In the genomic region with DNA sequence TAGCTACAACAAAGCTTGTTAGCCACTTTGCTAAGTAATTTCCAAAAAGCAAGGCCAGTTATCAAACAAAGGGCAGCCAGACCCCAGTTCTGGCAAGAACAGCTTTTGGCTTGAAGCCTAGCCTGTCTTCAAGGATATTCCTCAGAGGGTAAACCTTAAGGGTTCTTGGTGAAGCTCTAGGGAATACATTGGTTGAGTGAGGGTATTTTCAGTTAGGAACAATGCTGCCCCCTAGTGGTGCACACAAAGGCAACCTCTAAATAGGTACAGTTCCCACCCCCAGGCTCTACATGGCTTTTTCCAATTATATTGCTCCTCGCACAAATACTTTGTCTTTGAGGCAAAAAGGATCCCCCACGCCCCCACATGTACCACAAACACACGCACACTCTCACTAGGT, we compare ENCODE assay signal across 9 mouse cellular contexts. TPM values are rescaled to one million over a fixed set of nuclear protein-coding genes. Genes with fewer than 3 reads are reported as not detected.
DNase-seq lines count a peak whose midpoint lies in the region; ATAC-seq and TF ChIP-seq lines count a peak whose summit lies in the region.
"Had no signal": no experiment of that assay in that cellular context is flagged by ENCODE, and none has a peak within 500 bp of the region (broad histone marks: within the 10 kb centered on the region; RNA-seq: fewer than 3 reads in every experiment).

No protein-coding gene starts in this region.

- peak; percentile 87 for TF ChIP-seq RAD21 in CH12.LX (IDR thresholded peaks at IDR 0.05; ENCODE audit: low read depth, low read length)

- TF ChIP-seq CTCF in CH12.LX (conservative IDR thresholded peaks at IDR 0.05 in 1 of 2, IDR thresholded peaks at IDR 0.05 in 1 of 2; ENCODE audit: low read depth in 2 of 2, low read length in 2 of 2), result peak; percentile 80 to 93
- peak; percentile 87 for TF ChIP-seq CTCF in lung, postnatal 0 days (IDR thresholded peaks at IDR 0.05)

- dilution Hi-C loops in CH12.LX (cut with MboI; ENCODE audit: extremely low pct_ligation_motif_present, extremely low pct_unique_long_range_greater_than_20kb, low sequenced_read_pairs), result no loop called here

- TF ChIP-seq EP300 in CH12.LX (IDR thresholded peaks at IDR 0.05; ENCODE audit: low read length), result no peak
- no peak for TF ChIP-seq EP300 in lung, postnatal 0 days (IDR thresholded peaks at IDR 0.05)

- WGBS in heart, embryonic 10.5 days, result 32% methylated on average over 3 of the region's 3 CpGs
- 16% methylated on average over 3 of the region's 3 CpGs for WGBS in forebrain, embryonic 14.5 days
- 37% methylated on average over 3 of the region's 3 CpGs for WGBS in lung, postnatal 0 days

- no peak overlapping the region; the same call in 1 of the 2 replicates for H3K4me2 ChIP-seq in CH12.LX (ENCODE audit: insufficient read depth, low read depth, poor library complexity, severe bottlenecking)
- H3K4me2 ChIP-seq in forebrain, embryonic 14.5 days (ENCODE audit: low read length), result no peak overlapping the region
- no peak overlapping the region for H3K4me2 ChIP-seq in lung, postnatal 0 days (replicated peaks; ENCODE audit: low read depth, low read length)

- ATAC-seq in forebrain, embryonic 14.5 days, result peak; percentile 66; the same call in 1 of the 2 replicates
- ATAC-seq in lung, postnatal 0 days, result 0 out of 2 replicates have a peak, but pooled peaks have one; percentile 37

- peaks cover 46% of the 10 kb centered on the region for H3K27me3 ChIP-seq in heart, embryonic 10.5 days (ENCODE audit: insufficient read depth, poor library complexity, severe bottlenecking)
- no peaks in the 10 kb centered on the region for H3K27me3 ChIP-seq in CH12.LX (replicated peaks)
- no peaks in the 10 kb centered on the region for H3K27me3 ChIP-seq in forebrain, embryonic 14.5 days (replicated peaks; ENCODE audit: control insufficient read depth, insufficient read depth, low read length)
- H3K27me3 ChIP-seq in lung, postnatal 0 days (replicated peaks; ENCODE audit: insufficient read depth, low read length), result no peaks in the 10 kb centered on the region

- no peaks in the 10 kb centered on the region for H3K9me3 ChIP-seq in heart, embryonic 10.5 days
- no peaks in the 10 kb centered on the region for H3K9me3 ChIP-seq in CH12.LX (replicated peaks; ENCODE audit: low read length)
- no peaks in the 10 kb centered on the region for H3K9me3 ChIP-seq in forebrain, embryonic 14.5 days (replicated peaks; ENCODE audit: control insufficient read depth, low read length)
- no peaks in the 10 kb centered on the region for H3K9me3 ChIP-seq in lung, postnatal 0 days (ENCODE audit: low read length)

- no peak overlapping the region for H3K4me3 ChIP-seq in heart, embryonic 10.5 days
- no peak overlapping the region for H3K4me3 ChIP-seq in CH12.LX (replicated peaks in 1 of 3; ENCODE audit: low read depth in 2 of 3, low read length in 2 of 3, poor library complexity in 1 of 3)
- H3K4me3 ChIP-seq in forebrain, embryonic 14.5 days (ENCODE audit: low read depth, low read length), result no peak overlapping the region
- no peak overlapping the region for H3K4me3 ChIP-seq in lung, postnatal 0 days (ENCODE audit: low read depth, low read length)

- peaks cover 23% of the 10 kb centered on the region for H3K79me2 ChIP-seq in CH12.LX (replicated peaks; ENCODE audit: control insufficient read depth, extremely low read depth, insufficient read depth, poor library complexity, severe bottlenecking)

- in situ Hi-C loops in CH12.LX (cut with MboI; ENCODE audit: low pct_ligation_motif_present, low pct_unique_long_range_greater_than_20kb, low sequenced_read_pairs), result loop anchor here (5.0 to 10.0 kb wide), 2 partner anchors 82 to 140 kb away; partner anchors contain the start of gene Mtg1

- H3K27ac ChIP-seq in heart, embryonic 10.5 days, result no peak overlapping the region
- peak overlapping the region; percentile 71; the same call in 1 of the 2 replicates for H3K27ac ChIP-seq in CH12.LX (ENCODE audit: insufficient read depth, low read depth)
- H3K27ac ChIP-seq in forebrain, embryonic 14.5 days (ENCODE audit: low read depth, low read length), result no peak overlapping the region
- no peak overlapping the region for H3K27ac ChIP-seq in lung, postnatal 0 days (ENCODE audit: low read length)
- H3K27ac ChIP-seq: macrophage had no signal

- H3K36me3 ChIP-seq in heart, embryonic 10.5 days, result peaks cover 46% of the 10 kb centered on the region
- peaks cover 45 to 60% of the 10 kb centered on the region in 2 experiments for H3K36me3 ChIP-seq in CH12.LX (replicated peaks in 1 of 2; ENCODE audit: control insufficient read depth in 1 of 2, insufficient read depth in 1 of 2, low read length in 1 of 2)
- H3K36me3 ChIP-seq in forebrain, embryonic 14.5 days (ENCODE audit: control insufficient read depth, insufficient read depth, low read length), result peaks cover 49% of the 10 kb centered on the region
- H3K36me3 ChIP-seq in lung, postnatal 0 days (ENCODE audit: insufficient read depth, low read length), result peaks cover 22% of the 10 kb centered on the region; the same call in 1 of the 2 replicates

- peak; percentile 44 to 76 for DNase-seq in heart, adult 18-20 months
- DNase-seq in heart, embryonic 10.5 days (ENCODE audit: low spot score), result no peak
- peak; percentile 90 for DNase-seq in CH12.LX (ENCODE audit: extremely low read depth)
- DNase-seq in c-Kit-negative CD71-positive TER-119-positive erythroid progenitor cells, embryonic 14.5 days (ENCODE audit: low read depth, low spot score), result peak; percentile 37
- DNase-seq in forebrain, embryonic 14.5 days (ENCODE audit: low spot score), result peak; percentile 82
- peak; percentile 63 to 74 for DNase-seq in kidney, postnatal 4 days
- DNase-seq in lung, postnatal 0 days (ENCODE audit: low spot score), result peak; percentile 79
- DNase-seq in right cerebral cortex, postnatal 4 days, result peak; percentile 72

- no peaks in the 10 kb centered on the region for H3K4me1 ChIP-seq in heart, embryonic 10.5 days
- H3K4me1 ChIP-seq in CH12.LX (ENCODE audit: control insufficient read depth in 1 of 2, insufficient read depth in 2 of 2), result peaks cover 25 to 49% of the 10 kb centered on the region in 2 experiments
- H3K4me1 ChIP-seq in forebrain, embryonic 14.5 days (ENCODE audit: control insufficient read depth, insufficient read depth, low read length), result no peaks in the 10 kb centered on the region
- no peaks in the 10 kb centered on the region for H3K4me1 ChIP-seq in lung, postnatal 0 days (ENCODE audit: insufficient read depth, low read depth, low read length)

- no peak for TF ChIP-seq POLR2A in CH12.LX (IDR thresholded peaks at IDR 0.05; ENCODE audit: low read depth, low read length)

- H3K9ac ChIP-seq in CH12.LX (ENCODE audit: insufficient read depth, low read depth), result no peak overlapping the region
- H3K9ac ChIP-seq in forebrain, embryonic 14.5 days (ENCODE audit: low read length), result no peak overlapping the region
- H3K9ac ChIP-seq in lung, postnatal 0 days (replicated peaks; ENCODE audit: low read depth), result no peak overlapping the region

TF ChIP-seq in CH12.LX, 34 proteins besides CTCF, POLR2A, EP300 and RAD21 (continues in another document):
- no peak for TF ChIP-seq ZMIZ1 (IDR thresholded peaks at IDR 0.05; ENCODE audit: low read depth, low read length)
- no peak for TF ChIP-seq JUN (IDR thresholded peaks at IDR 0.05; ENCODE audit: insufficient read depth, low read depth, low read length)
- 0 out of 2 replicates have a peak, but pooled peaks have one; percentile 17 for TF ChIP-seq NELFE (IDR thresholded peaks at IDR 0.05; ENCODE audit: low read depth, low read length)

RNA-seq across cellular contexts. Expression of gene Adam8, which starts 2.3 kb away (rescaled TPM):
- total RNA-seq in heart, adult 18-20 months (2021), result 1 to 10 TPM in 1 of 2 experiments, under 1 TPM in 1; 0.37 to 2.1 TPM
- polyA plus RNA-seq in heart, embryonic 10.5 days (2016; fragmentation: Nextera tagmentation; extraction: Ambion mirVana), result 0.57 and 1.3 TPM in 2 replicates
- total RNA-seq in CH12.LX (2012; rRNA removed) (61.4 and 63.7 TPM in 2 replicates), CH12.LX (2014; rRNA removed) (46.5 and 51.0 TPM in 2 replicates)
- polyA plus RNA-seq in CH12.LX (2012; ENCODE audit: insufficient read length, low read depth), result 43.7 and 46.3 TPM in 2 replicates
- polyA plus RNA-seq in forebrain, embryonic 14.5 days (2014; fragmentation: Nextera tagmentation; extraction: Ambion mirVana), result 1.3 and 2.1 TPM in 2 replicates
- polyA plus RNA-seq in lung, postnatal 0 days (2015; fragmentation: Nextera tagmentation; extraction: Ambion mirVana), result 5.8 and 7.0 TPM in 2 replicates

RNA-seq across cellular contexts. Expression of gene 6430531B16Rik, which starts 16.1 kb away (rescaled TPM):
- not detected for total RNA-seq in heart, adult 18-20 months (2021)
- polyA plus RNA-seq in heart, embryonic 10.5 days (2016; fragmentation: Nextera tagmentation; extraction: Ambion mirVana), result 0.33 TPM in 1 of 2 replicates, not detected in the other
- 0.13 and 0.38 TPM in 2 replicates for total RNA-seq in CH12.LX (2012; rRNA removed)
- not detected in 2 replicates for total RNA-seq in CH12.LX (2014; rRNA removed)
- polyA plus RNA-seq in CH12.LX (2012; ENCODE audit: insufficient read length, low read depth), result 0.21 and 0.33 TPM in 2 replicates
- 0.51 and 0.86 TPM in 2 replicates for polyA plus RNA-seq in forebrain, embryonic 14.5 days (2014; fragmentation: Nextera tagmentation; extraction: Ambion mirVana)
- polyA plus RNA-seq in lung, postnatal 0 days (2015; fragmentation: Nextera tagmentation; extraction: Ambion mirVana), result 5.6 and 7.3 TPM in 2 replicates
- polyA plus RNA-seq: macrophage had no signal

RNA-seq across cellular contexts. Expression of gene Zfp511, which starts 41.5 kb away (rescaled TPM):
- 1 to 10 TPM; 7.5 to 8.4 TPM for total RNA-seq in heart, adult 18-20 months (2021)
- 36.8 and 36.9 TPM in 2 replicates for polyA plus RNA-seq in heart, embryonic 10.5 days (2016; fragmentation: Nextera tagmentation; extraction: Ambion mirVana)
- total RNA-seq in CH12.LX (2012; rRNA removed), result 44.4 and 44.6 TPM in 2 replicates
- 41.4 and 43.8 TPM in 2 replicates for total RNA-seq in CH12.LX (2014; rRNA removed)
- polyA plus RNA-seq in CH12.LX (2012; ENCODE audit: insufficient read length, low read depth), result 50.1 and 52.2 TPM in 2 replicates
- polyA plus RNA-seq in forebrain, embryonic 14.5 days (2014; fragmentation: Nextera tagmentation; extraction: Ambion mirVana), result 52.5 and 53.6 TPM in 2 replicates
- 21.5 and 23.0 TPM in 2 replicates for polyA plus RNA-seq in lung, postnatal 0 days (2015; fragmentation: Nextera tagmentation; extraction: Ambion mirVana)

RNA-seq across cellular contexts. Expression of gene Tubgcp2, which starts 41.8 kb away (rescaled TPM):
- 10 to 100 TPM; 31.9 to 35.4 TPM for total RNA-seq in heart, adult 18-20 months (2021)
- 50.8 and 55.4 TPM in 2 replicates for polyA plus RNA-seq in heart, embryonic 10.5 days (2016; fragmentation: Nextera tagmentation; extraction: Ambion mirVana)
- 40.1 and 42.5 TPM in 2 replicates for total RNA-seq in CH12.LX (2012; rRNA removed)
- 50.4 and 50.6 TPM in 2 replicates for total RNA-seq in CH12.LX (2014; rRNA removed)
- polyA plus RNA-seq in CH12.LX (2012; ENCODE audit: insufficient read length, low read depth), result 39.5 and 46.7 TPM in 2 replicates
- polyA plus RNA-seq in forebrain, embryonic 14.5 days (2014; fragmentation: Nextera tagmentation; extraction: Ambion mirVana), result 64.3 and 67.7 TPM in 2 replicates
- polyA plus RNA-seq in lung, postnatal 0 days (2015; fragmentation: Nextera tagmentation; extraction: Ambion mirVana), result 20.8 and 22.4 TPM in 2 replicates

RNA-seq across cellular contexts. Expression of gene Utf1, which starts 51.1 kb away (rescaled TPM):
- total RNA-seq in heart, adult 18-20 months (2021), result not detected
- polyA plus RNA-seq in heart, embryonic 10.5 days (2016; fragmentation: Nextera tagmentation; extraction: Ambion mirVana), result 0.14 TPM in 1 of 2 replicates, not detected in the other
- total RNA-seq in CH12.LX (2012; rRNA removed), result not detected in 2 replicates
- total RNA-seq in CH12.LX (2014; rRNA removed), result not detected in 2 replicates
- not detected in 2 replicates for polyA plus RNA-seq in CH12.LX (2012; ENCODE audit: insufficient read length, low read depth)
- not detected in 2 replicates for polyA plus RNA-seq in forebrain, embryonic 14.5 days (2014; fragmentation: Nextera tagmentation; extraction: Ambion mirVana)
- not detected in 2 replicates for polyA plus RNA-seq in lung, postnatal 0 days (2015; fragmentation: Nextera tagmentation; extraction: Ambion mirVana)
- polyA plus RNA-seq: macrophage had no signal
